Mouse (Mus musculus): ENCODE results near the gene Gm17571.

GRCm38 (mm10) chr9:13468778-13469177, 22.2 kb upstream of the Gm17571 start:
- TF ChIP-seq GATA1 (IDR thresholded peaks at IDR 0.05; ENCODE audit: low read depth, low read length) (no peak), POLR2A (IDR thresholded peaks at IDR 0.05; ENCODE audit: control insufficient read depth in 1 of 2, insufficient read depth in 1 of 2, low read depth in 1 of 2, low read length in 2 of 2, poor library complexity in 1 of 2) (no peak), POLR2AphosphoS5 (IDR thresholded peaks at IDR 0.05; ENCODE audit: borderline replicate concordance, low read depth, low read length) (no peak), CTCF (IDR thresholded peaks at IDR 0.05 in 2 of 3, conservative IDR thresholded peaks at IDR 0.05 in 1 of 3; ENCODE audit: control insufficient read depth in 1 of 3, insufficient read depth in 1 of 3, low read depth in 2 of 3, low read length in 3 of 3, poor library complexity in 1 of 3, severe bottlenecking in 1 of 3) (no peak), USF2 (IDR thresholded peaks at IDR 0.05; ENCODE audit: borderline replicate concordance in 1 of 2, insufficient read depth in 1 of 2, low read depth in 1 of 2, low read length in 2 of 2) (no peak), EP300 (IDR thresholded peaks at IDR 0.05; ENCODE audit: low read depth in 1 of 2, low read length in 2 of 2) (no peak)

Data from MEL (cell line).